Mouse (Mus musculus) naive thymus-derived CD4-positive, alpha-beta T cell, adult 2 months (primary cell): ENCODE data around the gene Alyref.
"Not testable (repeated sequence)": the region's sequence is repeated elsewhere in the genome, so short reads cannot be mapped to it uniquely, and the experiment has no call there.

Source experiments
- DNase-seq: peaks from one replicate; pipeline ENCODE4 v3.0.0-alpha.2; 2011; ENCODE audit warnings: low read depth

Alyref gene

GRCm38 (mm10) chr11:120573585-120574277, 24.4 kb downstream of the Alyref start:
- DNase-seq = peak; percentile 90

GRCm38 (mm10) chr11:120572752-120573584, 25.2 kb downstream of the Alyref start, which contains the start of gene P4hb:
Gene P4hb, minus strand, starts transcription at chr11:120573253.
- peak; percentile 98 for DNase-seq

- no peak for DNase-seq
Measured at GRCm38 (mm10) chr11:120572417-120572751, 25.8 kb downstream of the Alyref start.

DNA sequence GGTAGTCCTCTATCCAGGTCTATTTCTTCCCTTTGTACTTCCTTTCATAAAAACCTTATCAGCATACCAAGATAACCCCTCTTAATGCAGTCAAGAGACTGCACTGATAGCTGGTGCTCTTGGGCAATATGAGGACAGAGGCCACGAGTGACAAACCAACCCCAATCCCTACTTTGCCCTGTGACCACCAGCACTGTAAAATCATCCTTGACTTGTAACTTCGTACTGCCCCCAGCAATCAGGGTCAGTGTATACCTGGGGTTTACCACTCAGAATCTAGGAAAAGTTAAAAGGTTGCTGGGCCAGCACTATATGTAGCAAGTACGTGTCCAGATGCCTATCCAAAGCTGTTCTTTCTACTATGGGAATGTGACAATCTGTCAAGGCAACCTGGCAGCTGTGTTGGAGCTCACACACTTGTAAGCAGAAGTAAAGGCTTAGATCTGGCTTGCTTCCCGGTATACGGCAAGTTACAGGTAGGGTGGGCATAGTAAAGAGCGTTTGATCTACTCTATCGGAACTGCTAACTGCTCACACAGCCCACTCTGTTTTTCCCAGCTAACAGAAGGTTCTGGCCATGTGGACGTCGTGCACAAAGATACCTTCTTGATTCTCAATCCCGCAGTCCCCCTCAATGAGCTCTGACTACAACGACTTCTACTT, 26.3 kb downstream of the Alyref start:
- no peak for DNase-seq

- no peak for DNase-seq
Measured at GRCm38 (mm10) chr11:120571122-120571521, 27.0 kb downstream of the Alyref start.

- DNase-seq = no peak
Measured at GRCm38 (mm10) chr11:120568324-120568723, 29.8 kb downstream of the Alyref start.

DNA sequence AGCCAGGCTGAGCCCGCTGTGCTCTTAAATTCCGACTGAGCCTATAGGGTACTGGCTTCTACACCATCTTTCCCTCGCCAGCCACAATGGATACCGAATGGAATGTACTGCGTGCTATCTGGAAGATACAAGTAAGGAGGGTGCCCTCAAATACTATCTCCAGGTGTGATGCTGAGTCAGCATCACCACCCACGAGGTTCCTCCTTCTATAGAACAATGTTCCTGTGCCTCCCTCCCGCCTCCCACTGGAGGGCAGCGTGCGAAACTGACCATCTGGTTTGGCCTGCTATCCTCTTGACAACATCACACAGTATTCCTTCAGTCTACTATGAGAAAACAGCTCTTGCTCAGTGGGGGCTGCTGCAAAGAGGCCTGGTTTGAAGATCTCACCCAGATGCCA, 33.1 kb downstream of the Alyref start:
- no peak for DNase-seq

DNA sequence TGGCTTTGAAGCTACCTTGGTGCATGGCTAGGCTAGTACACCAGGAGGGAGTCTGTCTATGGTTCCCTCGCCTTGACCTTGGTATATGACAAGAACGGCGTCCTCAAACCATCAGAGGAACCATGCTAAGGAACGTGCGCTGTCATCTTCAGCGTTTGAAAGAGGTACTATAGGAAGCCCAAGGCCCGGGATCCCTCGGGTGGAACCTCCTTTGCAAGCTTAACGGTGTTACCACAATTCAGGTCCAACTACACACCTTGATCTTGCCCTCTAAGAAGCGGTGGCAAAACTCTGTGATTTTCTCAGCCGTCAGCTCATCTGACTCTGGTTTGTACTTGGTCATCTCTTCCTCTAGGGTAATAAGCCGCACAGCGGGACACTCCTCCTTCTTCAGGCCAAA, 35.2 kb downstream of the Alyref start:
- no peak for DNase-seq

DNA sequence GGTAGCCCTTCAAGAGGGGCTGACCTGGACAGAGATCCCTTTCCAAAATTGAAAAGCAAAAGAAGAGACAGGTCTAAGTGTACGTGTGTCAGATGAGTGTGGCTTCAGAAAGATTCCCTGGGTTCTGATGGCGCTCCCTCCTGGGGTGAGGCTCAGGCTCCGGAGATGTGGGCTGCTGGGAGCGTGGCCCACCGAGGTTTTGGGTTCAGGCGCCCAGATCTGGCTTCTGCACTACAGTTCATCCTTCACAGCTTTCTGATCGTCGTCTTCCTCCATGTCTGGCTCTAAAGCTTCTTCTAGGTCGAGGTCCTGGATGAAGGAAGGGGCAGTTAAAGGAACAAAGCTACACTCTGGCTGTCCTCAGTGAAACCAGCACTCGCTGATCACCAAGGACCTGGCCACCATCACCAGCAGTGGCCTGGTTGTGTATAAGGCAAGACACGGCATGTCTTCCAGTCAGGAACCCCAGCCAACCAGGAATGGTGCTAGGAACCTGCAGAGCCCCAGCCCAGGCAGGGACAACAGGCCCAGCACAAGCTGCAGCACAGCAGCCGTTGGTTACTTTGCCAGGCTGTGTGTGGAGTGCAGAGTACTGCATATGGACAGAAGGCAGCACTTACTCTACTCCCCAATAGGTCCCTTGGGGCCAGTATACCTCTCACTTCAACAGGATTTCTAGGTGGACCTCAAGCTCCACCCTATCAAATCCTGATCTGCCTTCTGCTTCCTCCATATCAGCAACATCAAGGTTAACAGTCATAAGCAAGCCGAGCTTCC, 37.0 kb downstream of the Alyref start:
- no peak for DNase-seq

DNA sequence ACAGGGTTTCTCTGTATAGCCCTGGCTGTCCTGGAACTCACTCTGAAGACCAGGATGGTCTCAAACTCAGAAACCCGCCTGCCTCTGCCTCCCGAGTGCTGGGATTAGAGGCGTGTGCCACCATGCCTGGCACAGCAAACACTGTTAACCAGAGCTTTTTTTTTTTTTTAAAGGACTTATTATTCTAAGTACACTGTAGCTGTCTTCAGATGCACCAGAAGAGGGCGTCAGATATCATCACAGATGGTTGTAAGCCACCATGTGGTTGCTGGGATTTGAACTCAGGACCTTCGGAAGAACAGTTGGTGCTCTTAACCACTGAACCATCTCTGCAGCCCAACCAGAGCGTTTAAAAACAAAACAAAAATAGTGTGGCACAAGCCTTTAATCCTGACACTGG, 39.3 kb downstream of the Alyref start:
- DNase-seq = not testable (repeated sequence)

- no peak for DNase-seq
Measured at GRCm38 (mm10) chr11:120555260-120555659, 42.9 kb downstream of the Alyref start.

DNA sequence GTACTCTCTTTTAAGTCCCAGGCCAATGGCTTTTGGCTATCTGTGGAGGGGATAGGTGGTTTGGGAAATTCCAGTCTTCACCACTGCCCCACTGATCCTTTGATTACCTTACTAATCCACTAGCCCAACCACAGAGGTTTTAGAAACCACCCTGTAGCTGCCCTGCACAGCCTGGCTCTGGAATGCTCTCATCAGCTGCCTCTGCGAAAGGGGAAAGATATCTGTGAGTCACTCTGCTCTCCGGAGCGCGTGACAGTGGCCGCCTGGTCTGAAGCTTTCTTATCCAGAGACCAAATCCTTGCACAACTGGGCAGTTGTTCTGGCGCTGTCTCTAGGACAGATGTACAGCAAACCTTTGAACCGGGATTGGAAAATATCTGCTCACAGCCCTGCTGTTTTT, 43.3 kb downstream of the Alyref start:
- DNase-seq = no peak

DNA sequence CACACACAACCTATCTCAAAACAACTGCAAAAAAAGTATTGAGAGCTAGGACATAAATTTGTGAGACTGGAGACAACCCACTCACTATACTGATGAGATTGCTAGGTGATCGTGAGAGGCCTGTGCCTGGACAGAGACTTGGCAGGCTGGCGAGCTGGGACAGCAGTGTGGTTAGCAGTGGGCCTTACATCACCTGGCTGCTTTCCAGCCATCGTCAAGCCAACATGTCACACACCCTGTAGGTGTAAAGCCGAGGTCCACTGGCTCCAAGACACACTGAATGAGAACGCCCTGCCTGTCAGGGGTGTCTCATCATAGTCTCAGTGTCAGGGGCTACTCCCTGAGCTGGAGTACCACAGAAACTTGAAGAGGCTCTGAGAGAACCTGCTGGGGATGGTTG, 45.4 kb downstream of the Alyref start:
- no peak for DNase-seq

DNA sequence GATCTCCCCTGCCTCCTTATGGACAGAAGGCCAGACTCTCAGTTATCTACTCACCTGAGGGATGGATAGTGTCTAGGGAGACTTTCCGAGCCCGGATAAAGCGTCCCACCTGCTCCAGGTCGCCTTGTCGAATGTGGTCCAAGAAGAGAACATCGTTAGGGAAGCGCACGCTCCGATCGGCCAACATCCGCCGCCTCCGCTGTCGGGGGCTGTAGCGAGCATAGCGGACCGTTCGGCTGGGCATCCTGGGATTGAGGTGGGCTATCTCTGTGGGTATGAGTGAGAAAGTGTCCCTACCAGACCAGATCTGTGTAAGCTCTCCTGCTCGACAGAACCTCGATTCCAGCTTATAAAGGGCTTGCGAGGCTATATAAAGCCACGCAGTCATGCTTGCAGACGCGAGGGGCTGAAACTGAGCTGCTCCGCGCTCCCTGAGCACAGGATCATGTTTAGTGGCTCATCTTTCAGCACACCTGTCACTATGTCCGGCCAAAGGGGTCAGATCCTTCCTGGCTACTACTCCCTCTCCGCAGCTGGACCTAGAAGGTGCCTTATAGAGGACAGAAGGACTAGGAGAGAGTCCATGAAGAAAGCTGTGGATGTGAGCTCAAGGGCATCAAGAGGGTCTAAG, 47.2 kb downstream of the Alyref start, which contains the start of gene Ppp1r27:
Gene Ppp1r27, minus strand, starts transcription at position 323 of the 631 bp plus-strand sequence.
- DNase-seq = no peak

DNA sequence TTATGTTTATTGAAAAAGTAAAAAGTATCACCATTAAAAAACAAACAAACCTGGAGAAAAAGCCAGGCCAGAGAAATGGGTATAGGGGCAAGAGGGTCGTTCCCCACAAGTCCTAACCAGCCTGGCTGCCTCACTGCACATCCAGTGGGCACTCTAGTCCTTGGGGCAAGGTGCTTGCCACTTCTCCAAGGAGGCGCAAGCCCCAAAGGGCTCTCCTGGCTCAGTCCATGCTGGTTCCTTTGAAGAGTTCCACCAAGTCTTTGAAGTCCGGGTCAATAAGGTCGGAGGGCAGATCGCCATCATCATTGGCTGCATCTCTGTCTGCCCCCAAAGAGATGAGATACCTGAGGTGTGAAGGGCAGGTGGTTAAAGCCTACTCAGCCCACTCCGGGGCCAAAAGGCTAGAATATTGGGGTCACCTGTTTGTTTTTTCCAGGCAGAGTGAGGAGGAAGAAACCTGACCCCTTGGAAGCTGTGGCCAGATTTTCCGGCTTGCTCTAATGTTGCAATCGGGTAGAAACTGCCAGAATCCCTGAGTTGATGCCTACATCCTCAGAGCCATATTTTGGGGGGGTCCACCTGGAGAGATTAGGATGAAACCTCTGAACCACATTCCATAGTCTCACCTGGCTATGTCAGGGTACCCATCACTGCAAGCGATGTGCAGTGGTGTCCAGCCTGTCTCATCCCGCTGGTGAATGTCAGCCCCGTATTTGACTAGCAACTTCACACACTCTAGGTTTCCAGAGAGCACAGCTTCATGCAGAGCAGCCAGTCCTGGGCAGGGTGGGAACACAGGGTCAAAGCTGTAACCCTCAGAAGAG, 48.0 kb downstream of the Alyref start:
- DNase-seq = peak; percentile 25

DNA sequence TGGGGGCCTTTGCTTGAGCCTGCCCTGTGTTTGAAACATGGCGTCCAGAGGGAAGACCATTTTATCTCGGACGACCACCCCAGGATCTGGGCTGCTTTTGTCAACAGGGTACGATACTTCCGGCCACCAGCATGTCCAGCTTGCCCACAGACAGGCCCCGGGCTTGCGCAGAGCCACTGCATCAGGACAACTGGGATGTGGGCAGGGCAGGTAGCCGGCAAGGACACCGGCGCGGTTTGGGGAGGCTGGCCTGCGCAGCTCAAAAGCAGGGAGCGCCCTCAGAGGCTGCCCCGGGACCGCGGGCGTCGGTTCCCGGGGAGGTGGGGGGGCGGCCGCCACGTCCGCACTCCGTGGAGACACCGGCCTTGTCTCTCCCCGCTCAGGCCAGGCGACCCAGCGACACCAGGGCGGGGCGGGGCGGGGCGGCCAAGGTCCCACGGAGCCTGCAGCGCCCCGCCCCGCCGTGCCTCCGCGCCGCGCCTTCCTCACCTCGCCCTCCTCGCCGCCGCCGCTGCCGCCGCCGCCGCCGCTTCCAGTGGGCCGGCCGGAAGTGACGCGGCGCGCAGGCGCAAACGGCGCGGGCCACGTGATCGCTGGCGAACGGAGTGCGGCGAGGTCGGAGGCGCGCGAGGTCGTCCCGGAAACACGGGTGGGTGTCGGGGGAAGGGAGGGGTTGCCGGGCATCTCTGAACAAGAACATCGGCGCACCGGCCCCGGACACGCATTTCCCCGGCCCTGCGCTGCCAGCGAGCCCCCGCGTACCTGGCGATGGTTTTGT, 48.8 kb downstream of the Alyref start, which contains the start of gene Mcrip1:
Gene Mcrip1, minus strand, starts transcription at position 560 of the 778 bp plus-strand sequence.
- DNase-seq = peak; percentile 93

- DNase-seq = peak; percentile 24
Measured at GRCm38 (mm10) chr11:120548786-120549167, 49.4 kb downstream of the Alyref start.

- no peak for DNase-seq
Measured at GRCm38 (mm10) chr11:120548214-120548613, 50.0 kb downstream of the Alyref start.

GRCm38 (mm10) chr11:120547469-120547868, 50.7 kb downstream of the Alyref start:
- peak; percentile 48 for DNase-seq

DNA sequence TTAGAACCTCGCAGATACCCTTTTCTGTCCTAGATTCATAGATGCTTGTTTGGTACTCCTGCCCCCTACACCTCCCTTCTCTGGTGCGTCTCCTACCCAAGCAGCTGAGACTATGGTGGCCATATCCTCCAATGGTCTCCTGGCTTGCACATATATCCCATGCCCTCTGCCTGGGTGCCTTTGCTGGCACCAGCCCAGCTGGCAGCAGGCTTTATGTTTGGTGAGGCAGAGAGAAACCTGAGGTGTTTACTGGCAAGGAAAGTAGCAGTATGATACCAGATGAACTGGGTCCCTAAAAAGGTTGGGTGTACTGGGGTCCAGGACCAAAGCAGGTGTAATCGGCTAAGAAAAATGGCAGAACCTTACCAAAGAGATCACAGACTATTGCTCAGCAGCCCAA, 52.2 kb downstream of the Alyref start:
- DNase-seq = no peak
